Mouse (Mus musculus) neural tube, embryonic 11.5 days (tissue): ENCODE measurements around the gene Rtn4. TPM values are rescaled to one million over a fixed set of nuclear protein-coding genes. Genes with fewer than 3 reads are reported as not detected.

Source experiments
- ATAC-seq: fragments of 200-750 bp; cut with Nextera tagmentation; 2 replicates; pipeline ENCODE4 v1.8.0; 2017; ENCODE audit warnings: moderate number of reproducible peaks, mild to moderate bottlenecking, moderate TSS enrichment, moderate library complexity; ENCODE audit not compliant: insufficient read depth, low FRiP score, low TSS enrichment
- DNase-seq: peaks from one replicate; pipeline ENCODE4 v3.0.0-alpha.2; 2015; ENCODE audit warnings: low spot score
- H3K27ac ChIP-seq: fragments of 300-500 bp; sonication (generic); 2 replicates; pipeline ENCODE4 v1.5.1; 2014; ENCODE audit warnings: low read depth, mild to moderate bottlenecking, low read length
- H3K27me3 ChIP-seq: fragments of 300-500 bp; sonication (generic); 2 replicates; pipeline ENCODE4 v1.6.1; 2014; ENCODE audit warnings: mild to moderate bottlenecking, low read length, mixed read lengths; ENCODE audit not compliant: control insufficient read depth, insufficient read depth
- H3K36me3 ChIP-seq: fragments of 300-500 bp; sonication (generic); 2 replicates; pipeline ENCODE4 v1.6.1; 2014; ENCODE audit warnings: mild to moderate bottlenecking, low read length, moderate library complexity, mixed read lengths; ENCODE audit not compliant: control insufficient read depth, insufficient read depth
- H3K4me1 ChIP-seq: fragments of 300-500 bp; sonication (generic); 2 replicates; pipeline ENCODE4 v1.6.1; 2014; ENCODE audit warnings: low read length, mixed read lengths; ENCODE audit not compliant: control insufficient read depth, insufficient read depth
- H3K4me2 ChIP-seq: fragments of 300-500 bp; sonication (generic); 2 replicates; pipeline ENCODE4 v1.6.1; 2014; ENCODE audit warnings: low read depth, mild to moderate bottlenecking, moderate library complexity
- H3K4me3 ChIP-seq: fragments of 300-500 bp; sonication (generic); 2 replicates; pipeline ENCODE4 v1.5.1; 2014; ENCODE audit warnings: low read depth, low read length
- H3K9ac ChIP-seq: fragments of 300-500 bp; sonication (generic); 2 replicates; pipeline ENCODE4 v1.6.1; 2014; ENCODE audit warnings: mild to moderate bottlenecking, low read length
- H3K9me3 ChIP-seq: fragments of 300-500 bp; sonication (generic); 2 replicates; pipeline ENCODE4 v1.6.1; 2016; ENCODE audit warnings: low read length; ENCODE audit not compliant: control insufficient read depth
- WGBS: fragments of 180-500 bp; shearing (Covaris S2); extraction: QIAGEN DNeasy Blood & Tissue Kit; methylation state at CpG from one replicate; pipeline ENCODE4 v1.1.7; 2014; 5-methylcytosine and 5-hydroxymethylcytosine counted together
- polyA plus RNA-seq: library from polyadenylated mRNA; unstranded; fragments of >200 nt; fragmentation: Nextera tagmentation; extraction: Ambion mirVana; gene quantifications from 2 replicates; pipeline ENCODE4 v1.2.1, GENCODE M21; 2014

Rtn4 gene
- polyA plus RNA-seq, 1 experiment from 2014 or later, result 76.8 TPM

- ATAC-seq, result no peak
- no peak overlapping the region for H3K4me2 ChIP-seq
- H3K36me3 ChIP-seq, result no peaks in the 10 kb centered on the region
- WGBS, result 91% methylated on average over 4 of the region's 4 CpGs
- no peak overlapping the region for H3K9ac ChIP-seq
- no peak overlapping the region for H3K4me3 ChIP-seq
- no peak overlapping the region for H3K27ac ChIP-seq
- no peaks in the 10 kb centered on the region for H3K27me3 ChIP-seq
- no peak for DNase-seq
- H3K4me1 ChIP-seq, result no peaks in the 10 kb centered on the region
- no peaks in the 10 kb centered on the region for H3K9me3 ChIP-seq
These were observed 16.0 kb upstream of the Rtn4 start for GRCm38 (mm10) chr11:29676718-29677117.

- Histone ChIP-seq H3K36me3 (no peaks in the 10 kb centered on the region), H3K4me3 (no peak overlapping the region), H3K27ac (no peak overlapping the region), H3K27me3 (no peaks in the 10 kb centered on the region), H3K4me2 (no peak overlapping the region), H3K4me1 (no peaks in the 10 kb centered on the region), H3K9me3 (no peaks in the 10 kb centered on the region), H3K9ac (no peak overlapping the region)
- DNase-seq (no peak), ATAC-seq (no peak)
- WGBS, result 82% methylated on average over 3 of the region's 3 CpGs
These were observed 12.8 kb upstream of the Rtn4 start for GRCm38 (mm10) chr11:29679942-29680341.

GRCm38 (mm10) chr11:29680771-29681170 lies 12.0 kb upstream of the Rtn4 start:
- DNase-seq (no peak), ATAC-seq (no peak)
- no peak overlapping the region for H3K4me3 ChIP-seq
- no peak overlapping the region for H3K9ac ChIP-seq
- no peaks in the 10 kb centered on the region for H3K9me3 ChIP-seq
- H3K27ac ChIP-seq, result no peak overlapping the region
- H3K4me1 ChIP-seq, result no peaks in the 10 kb centered on the region
- H3K4me2 ChIP-seq, result no peak overlapping the region
- no peaks in the 10 kb centered on the region for H3K27me3 ChIP-seq
- H3K36me3 ChIP-seq, result no peaks in the 10 kb centered on the region
- 75% methylated on average over 3 of the region's 3 CpGs for WGBS

DNA sequence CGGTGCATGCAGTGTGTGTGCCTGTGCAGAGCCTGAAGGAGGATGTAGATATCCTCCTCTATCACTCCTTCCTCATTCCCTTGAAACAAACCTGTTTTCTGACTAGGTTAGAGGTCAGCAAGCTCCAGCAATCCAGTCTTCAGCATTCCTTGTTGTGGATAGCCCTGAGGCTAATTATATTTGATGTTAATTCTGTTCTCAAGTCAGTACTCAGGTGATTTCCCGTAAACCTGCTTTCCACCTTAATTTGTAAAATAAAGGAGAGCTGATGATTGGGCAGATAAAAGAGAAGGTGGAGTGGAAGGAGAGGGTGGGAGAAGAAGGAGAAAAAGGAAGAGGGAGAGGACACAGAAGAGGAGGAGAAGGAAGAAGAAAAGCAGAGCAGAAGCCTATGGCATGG lies 8.5 kb upstream of the Rtn4 start:
- Histone ChIP-seq H3K9me3 (no peaks in the 10 kb centered on the region), H3K4me2 (no peak overlapping the region), H3K4me1 (no peaks in the 10 kb centered on the region), H3K27ac (no peak overlapping the region), H3K9ac (no peak overlapping the region), H3K36me3 (no peaks in the 10 kb centered on the region), H3K27me3 (no peaks in the 10 kb centered on the region), H3K4me3 (no peak overlapping the region)
- DNase-seq (no peak), ATAC-seq (no peak)
- WGBS, result 84% methylated on average over 2 of the region's 2 CpGs

GRCm38 (mm10) chr11:29686176-29686575 lies 6.6 kb upstream of the Rtn4 start:
- no peak overlapping the region for H3K4me3 ChIP-seq
- H3K4me2 ChIP-seq, result no peak overlapping the region
- DNase-seq (no peak), ATAC-seq (no peak)
- no peak overlapping the region for H3K9ac ChIP-seq
- H3K27me3 ChIP-seq, result no peaks in the 10 kb centered on the region
- H3K4me1 ChIP-seq, result no peaks in the 10 kb centered on the region
- H3K36me3 ChIP-seq, result no peaks in the 10 kb centered on the region
- H3K27ac ChIP-seq, result no peak overlapping the region
- H3K9me3 ChIP-seq, result no peaks in the 10 kb centered on the region
- 85% methylated on average over 2 of the region's 2 CpGs for WGBS

- ATAC-seq (no peak), DNase-seq (no peak)
- Histone ChIP-seq H3K4me1 (no peaks in the 10 kb centered on the region), H3K9me3 (no peaks in the 10 kb centered on the region), H3K4me3 (no peak overlapping the region), H3K27ac (no peak overlapping the region), H3K4me2 (no peak overlapping the region), H3K36me3 (no peaks in the 10 kb centered on the region), H3K9ac (no peak overlapping the region), H3K27me3 (no peaks in the 10 kb centered on the region)
- WGBS, result 90% methylated on average over 1 of the region's 1 CpGs
These were observed 1.2 kb upstream of the Rtn4 start for GRCm38 (mm10) chr11:29691556-29691955.

- Histone ChIP-seq H3K9me3 (no peaks in the 10 kb centered on the region), H3K36me3 (no peaks in the 10 kb centered on the region), H3K27me3 (no peaks in the 10 kb centered on the region), H3K4me2 (no peak overlapping the region), H3K9ac (no peak overlapping the region), H3K4me3 (0 out of 2 replicates have a peak overlapping the region, but pooled peaks have one; percentile 97), H3K27ac (no peak overlapping the region), H3K4me1 (no peaks in the 10 kb centered on the region)
- peak; percentile 18 for DNase-seq
- 23% methylated on average over 12 of the region's 12 CpGs for WGBS
- no peak for ATAC-seq
These were observed 550 bp upstream of the Rtn4 start for GRCm38 (mm10) chr11:29692111-29692682.

DNA sequence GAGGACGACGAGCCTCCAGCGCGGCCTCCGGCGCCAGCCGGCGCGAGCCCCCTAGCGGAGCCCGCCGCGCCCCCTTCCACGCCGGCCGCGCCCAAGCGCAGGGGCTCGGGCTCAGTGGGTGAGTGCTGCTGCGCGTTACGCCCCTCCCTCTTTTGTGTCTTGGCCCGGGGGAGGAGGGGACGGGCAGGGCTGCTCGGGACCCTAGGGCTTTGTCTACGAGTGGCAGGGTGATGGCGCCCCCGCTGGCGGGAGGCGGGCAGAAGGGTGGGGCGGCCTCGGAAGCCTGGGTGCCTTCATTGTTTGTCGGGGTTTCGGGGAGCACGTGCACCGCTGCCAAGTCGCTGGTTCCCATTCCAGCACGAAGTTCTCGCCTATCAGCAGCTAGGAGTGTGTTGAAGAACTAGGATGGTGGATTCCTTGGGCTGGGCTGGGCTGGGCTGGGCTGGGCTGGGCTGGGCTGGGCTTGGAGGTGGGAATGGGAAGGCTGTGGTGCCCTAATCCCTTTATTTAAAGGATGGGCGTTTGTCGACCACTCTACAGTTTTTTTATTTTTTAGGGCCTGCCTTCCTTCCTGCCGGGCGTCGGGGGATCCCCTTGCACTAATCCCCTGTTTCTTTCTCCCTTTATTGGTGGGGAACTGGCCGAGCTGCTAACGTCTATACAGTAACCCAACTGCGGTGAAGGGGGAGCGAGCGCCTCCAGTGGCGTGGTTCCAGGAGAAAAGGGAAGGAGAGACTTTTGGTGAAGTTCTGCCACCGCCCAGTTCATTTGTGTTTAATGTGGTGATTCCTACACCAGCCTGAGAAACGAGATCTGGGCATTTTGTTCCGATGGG lies 1.0 kb downstream of the Rtn4 start:
- ATAC-seq (peak; percentile 93), DNase-seq (peak; percentile 94)
- Histone ChIP-seq H3K9ac (peak overlapping the region; percentile 94), H3K4me1 (no peaks in the 10 kb centered on the region), H3K9me3 (no peaks in the 10 kb centered on the region), H3K36me3 (no peaks in the 10 kb centered on the region), H3K4me2 (peak overlapping the region; percentile 48), H3K27me3 (no peaks in the 10 kb centered on the region), H3K4me3 (peak overlapping the region; percentile 97), H3K27ac (peak overlapping the region; percentile 94)
- 1% methylated on average over 43 of the region's 53 CpGs for WGBS

DNA sequence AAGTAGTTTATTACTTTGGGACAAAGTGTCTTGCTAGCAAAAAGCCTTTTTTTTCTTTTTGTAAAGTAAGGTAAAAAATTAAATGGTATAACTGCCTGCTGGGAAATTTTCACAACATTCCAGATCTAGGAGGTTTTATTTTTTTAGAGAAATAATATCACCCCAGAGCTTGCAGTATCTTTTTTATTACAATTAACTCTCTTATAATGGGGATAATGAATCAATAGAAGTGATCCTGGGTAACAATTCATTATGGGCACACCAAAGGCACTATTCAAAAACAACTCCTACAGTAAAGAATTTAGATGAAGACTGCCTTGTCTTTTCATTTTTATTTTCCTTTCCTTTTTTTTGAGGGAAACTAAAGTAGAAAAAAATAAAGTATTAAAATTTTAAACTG lies 2.0 kb downstream of the Rtn4 start:
- H3K4me1 ChIP-seq, result no peaks in the 10 kb centered on the region
- no peaks in the 10 kb centered on the region for H3K9me3 ChIP-seq
- no peaks in the 10 kb centered on the region for H3K27me3 ChIP-seq
- DNase-seq, result no peak
- ATAC-seq, result no peak
- H3K4me3 ChIP-seq, result no peak overlapping the region
- H3K27ac ChIP-seq, result no peak overlapping the region
- H3K36me3 ChIP-seq, result no peaks in the 10 kb centered on the region
- H3K9ac ChIP-seq, result no peak overlapping the region
- no peak overlapping the region for H3K4me2 ChIP-seq
